Mouse (Mus musculus): Measurements from ENCODE around the gene AI413582.

AI413582 gene

DNA sequence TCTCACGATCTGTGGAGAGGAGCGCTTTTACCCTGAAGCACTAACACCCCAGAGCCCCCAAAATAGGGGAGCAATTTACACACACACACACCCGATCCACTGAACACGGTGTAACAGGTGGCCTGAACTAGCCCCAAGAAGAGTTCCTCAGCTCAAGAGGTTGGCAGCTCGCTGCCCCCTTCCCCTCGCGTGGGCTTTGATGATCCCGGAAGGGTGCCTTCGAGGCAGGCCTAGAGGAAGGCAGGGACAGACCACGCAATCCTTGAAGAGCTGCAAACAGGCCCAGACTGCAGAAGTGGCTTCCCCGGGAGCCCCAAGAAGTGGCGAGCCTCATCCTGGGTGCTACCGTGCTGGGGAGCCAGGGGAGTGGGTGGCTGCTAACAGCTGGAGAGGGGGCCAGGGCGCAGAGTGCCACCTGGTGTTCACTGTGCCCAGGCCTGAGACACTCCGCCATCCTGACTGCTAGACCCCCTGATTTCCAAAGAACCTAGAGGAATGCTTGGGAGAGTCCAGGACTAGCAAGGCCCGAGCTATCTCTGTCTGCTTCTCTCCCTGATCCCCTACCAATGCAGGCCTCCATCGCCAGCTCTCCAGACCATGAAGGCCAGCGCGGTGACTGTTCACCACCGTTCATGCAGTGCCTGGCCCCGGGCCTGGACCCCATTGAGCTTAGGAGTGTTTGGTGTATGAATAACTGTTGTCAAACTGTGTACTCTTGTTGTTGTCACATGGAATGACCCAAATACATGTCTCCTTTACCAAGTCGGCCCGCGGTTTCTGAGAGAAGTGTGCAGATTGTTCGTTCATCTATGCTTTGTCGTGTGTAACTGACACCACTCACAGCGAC is 51.4 kb downstream of the AI413582 start:
- DNase-seq = no peak
